Mouse (Mus musculus): ENCODE data around the gene Csmd2.

DNA sequence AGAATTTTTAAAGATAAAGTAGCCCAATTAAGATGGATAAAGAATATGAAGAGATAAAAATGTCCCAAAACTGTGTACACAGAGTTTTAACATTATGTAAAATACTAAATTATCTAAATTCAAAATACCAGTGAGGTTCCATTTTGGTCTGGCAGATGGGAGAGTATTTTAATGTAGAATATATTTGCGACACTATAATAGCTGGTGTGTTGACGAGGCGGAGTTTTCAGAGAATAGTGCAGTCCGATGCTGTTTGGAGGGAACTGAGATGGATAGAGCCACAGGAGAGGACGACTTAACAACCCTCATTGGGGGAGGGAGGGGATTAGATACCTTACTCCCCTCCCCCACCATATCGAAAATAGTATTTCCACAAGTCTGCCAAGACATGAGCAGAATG, 452.9 kb downstream of the Csmd2 start:
- TF ChIP-seq CTCF (conservative IDR thresholded peaks at IDR 0.05; ENCODE audit: insufficient read depth, insufficient read length, low read depth, low read length) (no peak), POLR2A (IDR thresholded peaks at IDR 0.05; ENCODE audit: low read depth, low read length) (no peak)
